Mouse (Mus musculus): ENCODE results near the gene Aire. TPM values are rescaled to one million over a fixed set of nuclear protein-coding genes. Genes with fewer than 3 reads are reported as not detected.
A peak's percentile ranks its signal among the peaks of the same experiment; 100 is the strongest.

Aire gene
- 0.15 and 0.28 TPM in 2 replicates for polyA plus RNA-seq (2015; fragmentation: Nextera tagmentation; extraction: Ambion mirVana)

DNA sequence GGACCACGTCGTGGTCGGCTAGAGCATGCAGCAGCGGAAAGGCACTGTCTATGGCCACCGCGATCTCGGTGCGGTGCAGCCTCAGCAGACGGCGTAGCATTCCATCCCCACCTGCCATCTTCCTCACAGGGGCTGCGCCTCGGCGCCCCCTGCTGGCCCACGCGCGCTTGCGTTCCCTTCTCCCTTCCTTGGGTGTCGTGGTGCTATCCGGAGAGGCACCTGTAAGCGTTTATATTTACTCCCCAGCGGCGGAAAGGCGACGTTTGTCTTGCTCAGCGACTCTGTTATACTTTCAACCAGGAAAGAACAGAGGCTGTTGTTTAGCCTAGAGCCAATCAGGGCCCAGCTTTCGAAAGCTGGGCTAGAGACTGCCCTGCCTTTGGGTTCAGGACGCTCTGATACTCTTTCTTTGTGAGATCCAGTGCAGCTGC is at the start of gene Aire:
TSS of gene Aire (minus strand) at position 205 of the 431 bp plus-strand sequence.
- Histone ChIP-seq H3K9ac (peak within 1 kb of the TSS; percentile 14), H3K4me2 (replicated peaks) (peak within 1 kb of the TSS; percentile 63), H3K4me1 (replicated peaks) (peaks cover 10% of the 10 kb centered on the region), H3K4me3 (replicated peaks) (peak within 1 kb of the TSS; percentile 21), H3K36me3 (no peaks in the 10 kb centered on the region), H3K27ac (no peak within 1 kb of the TSS), H3K9me3 (no peaks in the 10 kb centered on the region), H3K27me3 (replicated peaks) (0 out of 2 replicates have a peak, but pooled peaks cover 6% of the 10 kb centered on the region)
- peak; percentile 85 for ATAC-seq
- WGBS, result 3% methylated on average over 27 of the region's 27 CpGs

- 85% methylated on average over 13 of the region's 13 CpGs for WGBS
- no peak overlapping the region for H3K4me3 ChIP-seq (replicated peaks)
- H3K9ac ChIP-seq, result no peak overlapping the region
- H3K27ac ChIP-seq, result no peak overlapping the region
- H3K4me1 ChIP-seq (replicated peaks), result peaks cover 5% of the 10 kb centered on the region; the same call in 1 of the 2 replicates
- no peak overlapping the region for H3K4me2 ChIP-seq (replicated peaks)
- no peaks in the 10 kb centered on the region for H3K36me3 ChIP-seq
- no peak for ATAC-seq
- no peaks in the 10 kb centered on the region for H3K27me3 ChIP-seq (replicated peaks)
- H3K9me3 ChIP-seq, result no peaks in the 10 kb centered on the region
These were observed 49.3 kb upstream of the Aire start for GRCm38 (mm10) chr10:78092725-78093029.

DNA sequence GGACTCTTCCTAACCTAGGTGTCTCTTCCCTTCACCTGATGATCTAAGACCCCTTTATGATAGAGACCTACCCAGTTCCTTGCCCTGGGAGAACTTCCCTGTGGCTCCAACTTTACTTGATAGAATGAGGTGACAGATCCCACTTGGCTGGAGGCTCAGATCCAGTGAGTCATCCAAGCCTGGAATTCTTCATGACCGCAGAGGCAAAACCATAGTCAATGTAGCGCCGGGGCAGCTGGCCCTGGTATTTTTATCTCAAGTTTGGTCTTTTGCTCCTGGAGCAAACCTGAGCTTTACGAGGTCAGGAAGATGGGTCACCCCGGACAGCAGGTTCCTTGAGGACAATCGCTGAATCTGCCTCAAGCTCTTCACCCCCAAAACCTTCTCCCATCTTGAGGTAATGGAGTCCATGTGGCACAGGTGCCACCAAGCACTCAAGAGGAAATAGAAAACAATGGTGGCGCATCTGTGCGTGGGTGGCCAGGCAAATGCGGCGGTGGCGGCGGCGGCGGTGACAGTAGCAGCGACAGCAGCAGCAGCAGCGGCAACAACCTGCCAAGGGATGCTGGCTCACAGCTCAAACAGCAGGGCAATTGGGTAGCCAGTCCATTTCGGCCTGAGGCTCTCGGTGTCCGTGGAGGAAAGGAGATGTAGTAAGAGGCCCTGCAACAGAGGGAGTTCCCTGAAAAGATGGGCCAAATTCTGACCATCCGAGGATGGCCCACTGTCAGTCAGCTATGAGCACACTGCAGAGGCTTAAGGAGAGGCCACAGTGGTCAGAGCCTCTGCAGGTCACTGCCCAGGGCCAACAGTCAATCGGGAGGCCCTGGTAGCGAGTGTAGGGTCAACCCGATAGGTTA is 48.7 kb upstream of the Aire start:
- peaks cover 5% of the 10 kb centered on the region; the same call in 1 of the 2 replicates for H3K4me1 ChIP-seq (replicated peaks)
- 85% methylated on average over 23 of the region's 23 CpGs for WGBS
- no peak overlapping the region for H3K4me2 ChIP-seq (replicated peaks)
- H3K27ac ChIP-seq, result no peak overlapping the region
- no peak overlapping the region for H3K9ac ChIP-seq
- no peak for ATAC-seq
- no peak overlapping the region for H3K4me3 ChIP-seq (replicated peaks)
- no peaks in the 10 kb centered on the region for H3K36me3 ChIP-seq
- no peaks in the 10 kb centered on the region for H3K9me3 ChIP-seq
- no peaks in the 10 kb centered on the region for H3K27me3 ChIP-seq (replicated peaks)

- Histone ChIP-seq H3K4me1 (replicated peaks) (peaks cover 5% of the 10 kb centered on the region; the same call in 1 of the 2 replicates), H3K4me2 (replicated peaks) (no peak overlapping the region), H3K9me3 (no peaks in the 10 kb centered on the region), H3K4me3 (replicated peaks) (no peak overlapping the region), H3K27me3 (replicated peaks) (no peaks in the 10 kb centered on the region), H3K36me3 (no peaks in the 10 kb centered on the region), H3K27ac (no peak overlapping the region), H3K9ac (no peak overlapping the region)
- ATAC-seq, result peak; percentile 48
- 71% methylated on average over 4 of the region's 4 CpGs for WGBS
These were observed 47.5 kb upstream of the Aire start for GRCm38 (mm10) chr10:78090706-78091491.

- no peak overlapping the region for H3K9ac ChIP-seq
- H3K27ac ChIP-seq, result no peak overlapping the region
- ATAC-seq, result peak; percentile 80
- H3K27me3 ChIP-seq (replicated peaks), result no peaks in the 10 kb centered on the region
- H3K36me3 ChIP-seq, result no peaks in the 10 kb centered on the region
- WGBS, result 45% methylated on average over 6 of the region's 6 CpGs
- no peak overlapping the region for H3K4me3 ChIP-seq (replicated peaks)
- peaks cover 5% of the 10 kb centered on the region; the same call in 1 of the 2 replicates for H3K4me1 ChIP-seq (replicated peaks)
- no peaks in the 10 kb centered on the region for H3K9me3 ChIP-seq
- H3K4me2 ChIP-seq (replicated peaks), result no peak overlapping the region; the same call in 1 of the 2 replicates
These were observed 46.8 kb upstream of the Aire start for GRCm38 (mm10) chr10:78090246-78090645.

DNA sequence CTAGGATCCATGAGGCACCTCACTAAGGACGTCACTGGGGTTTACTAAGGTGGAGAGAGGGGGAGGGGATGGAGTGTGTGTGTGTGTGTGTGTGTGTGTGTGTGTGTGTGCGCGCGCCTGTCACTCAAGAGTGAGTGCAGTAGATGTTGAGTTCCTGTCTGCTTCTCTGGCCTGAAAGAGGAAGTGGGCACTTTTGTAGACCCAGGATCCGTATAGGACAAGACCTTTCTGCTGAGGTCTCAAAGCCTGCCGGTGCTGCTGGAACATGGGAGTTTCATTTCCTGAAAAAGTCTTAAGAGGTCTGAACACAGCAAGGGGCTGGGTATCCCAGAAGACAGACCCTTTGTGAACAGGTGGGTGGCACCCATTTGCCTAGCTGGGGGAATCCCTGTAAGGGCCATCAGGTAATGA is 43.7 kb upstream of the Aire start:
- H3K36me3 ChIP-seq, result no peaks in the 10 kb centered on the region
- H3K27me3 ChIP-seq (replicated peaks), result no peaks in the 10 kb centered on the region
- H3K4me2 ChIP-seq (replicated peaks), result no peak overlapping the region
- H3K4me3 ChIP-seq (replicated peaks), result no peak overlapping the region
- 73% methylated on average over 6 of the region's 6 CpGs for WGBS
- ATAC-seq, result no peak
- no peak overlapping the region for H3K9ac ChIP-seq
- no peaks in the 10 kb centered on the region for H3K9me3 ChIP-seq
- no peak overlapping the region for H3K27ac ChIP-seq
- peaks cover 5% of the 10 kb centered on the region; the same call in 1 of the 2 replicates for H3K4me1 ChIP-seq (replicated peaks)

GRCm38 (mm10) chr10:78086444-78087061 is 43.1 kb upstream of the Aire start:
- no peak overlapping the region for H3K4me2 ChIP-seq (replicated peaks)
- H3K27me3 ChIP-seq (replicated peaks), result no peaks in the 10 kb centered on the region
- peaks cover 5% of the 10 kb centered on the region; the same call in 1 of the 2 replicates for H3K4me1 ChIP-seq (replicated peaks)
- ATAC-seq, result no peak
- WGBS, result 77% methylated on average over 10 of the region's 10 CpGs
- H3K27ac ChIP-seq, result no peak overlapping the region
- no peak overlapping the region for H3K4me3 ChIP-seq (replicated peaks)
- no peaks in the 10 kb centered on the region for H3K36me3 ChIP-seq
- no peak overlapping the region for H3K9ac ChIP-seq
- H3K9me3 ChIP-seq, result no peaks in the 10 kb centered on the region

- no peak for ATAC-seq
- H3K9me3 ChIP-seq, result no peaks in the 10 kb centered on the region
- no peak overlapping the region for H3K4me2 ChIP-seq (replicated peaks)
- H3K4me3 ChIP-seq (replicated peaks), result no peak overlapping the region
- H3K4me1 ChIP-seq (replicated peaks), result peaks cover 5% of the 10 kb centered on the region; the same call in 1 of the 2 replicates
- no peak overlapping the region for H3K27ac ChIP-seq
- H3K36me3 ChIP-seq, result no peaks in the 10 kb centered on the region
- no peak overlapping the region for H3K9ac ChIP-seq
- 92% methylated on average over 6 of the region's 6 CpGs for WGBS
- H3K27me3 ChIP-seq (replicated peaks), result no peaks in the 10 kb centered on the region
These were observed 42.3 kb upstream of the Aire start for GRCm38 (mm10) chr10:78085711-78086110.

DNA sequence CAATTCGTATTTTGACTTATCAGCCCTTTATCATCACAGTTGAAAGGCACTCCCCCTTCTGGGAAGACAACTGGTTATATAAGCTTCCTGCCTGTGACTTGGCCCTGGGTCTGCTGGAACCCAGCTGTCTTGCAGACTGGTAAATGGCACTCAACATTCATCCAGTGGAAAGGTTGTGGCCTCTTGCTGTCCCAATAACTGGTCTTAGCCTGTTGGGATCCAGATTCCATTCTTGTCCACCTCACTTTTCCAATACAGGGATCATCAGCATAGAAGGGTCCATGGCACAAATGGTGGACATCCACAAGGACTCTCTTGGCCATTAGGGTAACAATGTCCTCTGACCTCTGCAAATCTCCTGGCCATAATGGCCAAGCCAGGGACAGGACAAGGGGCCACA is 40.7 kb upstream of the Aire start:
- Histone ChIP-seq H3K9me3 (no peaks in the 10 kb centered on the region), H3K36me3 (no peaks in the 10 kb centered on the region), H3K9ac (no peak overlapping the region), H3K4me3 (replicated peaks) (no peak overlapping the region), H3K27me3 (replicated peaks) (no peaks in the 10 kb centered on the region), H3K4me2 (replicated peaks) (no peak overlapping the region), H3K4me1 (replicated peaks) (no peaks in the 10 kb centered on the region), H3K27ac (no peak overlapping the region)
- no peak for ATAC-seq
- 63% methylated on average over 1 of the region's 1 CpGs for WGBS

GRCm38 (mm10) chr10:78079955-78080591 is 36.7 kb upstream of the Aire start:
- H3K27me3 ChIP-seq (replicated peaks), result no peaks in the 10 kb centered on the region
- no peaks in the 10 kb centered on the region for H3K4me1 ChIP-seq (replicated peaks)
- H3K4me2 ChIP-seq (replicated peaks), result no peak overlapping the region
- ATAC-seq, result no peak
- 77% methylated on average over 4 of the region's 4 CpGs for WGBS
- no peaks in the 10 kb centered on the region for H3K36me3 ChIP-seq
- H3K27ac ChIP-seq, result no peak overlapping the region
- H3K9ac ChIP-seq, result no peak overlapping the region
- no peak overlapping the region for H3K4me3 ChIP-seq (replicated peaks)
- H3K9me3 ChIP-seq, result no peaks in the 10 kb centered on the region

DNA sequence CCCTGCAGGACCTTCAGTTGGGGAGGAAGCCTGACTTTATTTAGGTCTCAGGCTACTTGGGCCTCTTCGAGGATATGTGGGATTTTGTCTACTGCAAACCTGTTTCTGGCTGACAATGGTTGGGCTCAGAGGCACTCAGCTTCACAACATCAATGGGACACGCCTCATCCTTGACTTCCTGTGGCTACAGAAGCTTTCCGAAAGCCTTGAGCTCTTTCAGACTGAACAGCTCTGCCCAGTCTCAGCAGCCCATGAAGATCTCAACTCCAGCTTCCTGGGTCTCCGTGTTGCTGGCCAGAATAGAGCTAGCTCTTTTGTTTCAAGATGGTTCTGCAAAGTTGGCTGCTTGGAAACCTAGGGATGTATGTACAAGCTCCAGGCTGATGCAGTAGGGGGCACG is 34.9 kb upstream of the Aire start:
- Histone ChIP-seq H3K27ac (no peak overlapping the region), H3K9me3 (no peaks in the 10 kb centered on the region), H3K4me2 (replicated peaks) (no peak overlapping the region), H3K9ac (no peak overlapping the region), H3K4me3 (replicated peaks) (no peak overlapping the region), H3K36me3 (no peaks in the 10 kb centered on the region), H3K4me1 (replicated peaks) (no peaks in the 10 kb centered on the region), H3K27me3 (replicated peaks) (no peaks in the 10 kb centered on the region)
- no peak for ATAC-seq
- 79% methylated on average over 5 of the region's 5 CpGs for WGBS

- H3K27ac ChIP-seq, result no peak overlapping the region
- no peaks in the 10 kb centered on the region for H3K36me3 ChIP-seq
- no peaks in the 10 kb centered on the region for H3K27me3 ChIP-seq (replicated peaks)
- H3K4me3 ChIP-seq (replicated peaks), result no peak overlapping the region
- H3K4me2 ChIP-seq (replicated peaks), result no peak overlapping the region
- no peak overlapping the region for H3K9ac ChIP-seq
- no peaks in the 10 kb centered on the region for H3K9me3 ChIP-seq
- no peak for ATAC-seq
- no peaks in the 10 kb centered on the region for H3K4me1 ChIP-seq (replicated peaks)
- 76% methylated on average over 9 of the region's 9 CpGs for WGBS
These were observed 34.5 kb upstream of the Aire start for GRCm38 (mm10) chr10:78077862-78078261.
